Mouse (Mus musculus): Measurements from ENCODE around the gene Satl1. TPM values are rescaled to one million over a fixed set of nuclear protein-coding genes. Genes with fewer than 3 reads are reported as not detected.

The Satl1 gene
- polyA plus RNA-seq, 1 experiment from 2014 or later = not detected

Other genes with a start within 250 kb of the Satl1 start
- gene 4933403O08Rik, start 167.7 kb downstream of the Satl1 start, polyA plus RNA-seq (2016; fragmentation: Nextera tagmentation; extraction: Ambion mirVana) = not detected in 2 replicates
- gene Apool, start 95.4 kb downstream of the Satl1 start, polyA plus RNA-seq (2016; fragmentation: Nextera tagmentation; extraction: Ambion mirVana) = 69.7 and 72.3 TPM in 2 replicates
- gene 2010106E10Rik, start 88.5 kb upstream of the Satl1 start, polyA plus RNA-seq (2016; fragmentation: Nextera tagmentation; extraction: Ambion mirVana) = not detected in 2 replicates
- 9.8 and 10.5 TPM in 2 replicates for gene Zfp711, start 193.7 kb upstream of the Satl1 start, polyA plus RNA-seq (2016; fragmentation: Nextera tagmentation; extraction: Ambion mirVana)